10 mouse cellular contexts compared by ENCODE assay signal in the genomic region with DNA sequence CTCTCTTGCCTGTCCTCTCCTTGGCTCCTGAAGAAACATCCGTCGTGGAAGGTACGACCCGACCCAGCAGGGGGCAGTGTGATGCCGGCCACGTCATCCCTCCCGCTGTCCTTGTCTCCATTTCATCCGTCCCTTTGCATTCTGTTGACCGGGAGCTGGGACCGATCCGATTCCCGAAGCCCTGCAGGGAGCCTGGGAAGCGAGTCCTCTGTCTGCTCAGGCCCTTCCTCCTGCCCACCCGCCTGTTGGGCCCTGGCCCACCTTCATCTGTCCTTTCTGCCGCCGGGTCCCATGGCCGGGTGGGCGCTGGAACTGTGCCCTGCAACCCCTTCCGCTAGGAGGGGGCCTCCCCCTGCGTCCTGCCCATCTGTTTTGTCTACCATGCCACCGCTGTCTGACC. TPM values are rescaled to one million over a fixed set of nuclear protein-coding genes. Genes with fewer than 3 reads are reported as not detected.
DNase-seq lines count a peak whose midpoint lies in the region; ATAC-seq and TF ChIP-seq lines count a peak whose summit lies in the region.
"Had no signal": no experiment of that assay in that cellular context is flagged by ENCODE, and none has a peak within 500 bp of the region (broad histone marks: within the 10 kb centered on the region; RNA-seq: fewer than 3 reads in every experiment).

No protein-coding gene starts in this region.

- H3K9ac ChIP-seq in intestine, embryonic 16.5 days (ENCODE audit: low read depth, low read length): peak overlapping the region; percentile 60
- no peak overlapping the region for H3K9ac ChIP-seq in liver, adult 2 months (ENCODE audit: low read depth, low read length)
- H3K9ac ChIP-seq in neural tube, embryonic 13.5 days: peak overlapping the region; percentile 64

- no peaks in the 10 kb centered on the region for H3K27me3 ChIP-seq in intestine, embryonic 16.5 days (replicated peaks; ENCODE audit: control insufficient read depth, insufficient read depth, low read length)
- no peaks in the 10 kb centered on the region for H3K27me3 ChIP-seq in liver, adult 2 months (ENCODE audit: control insufficient read depth, insufficient read depth, low read length)
- H3K27me3 ChIP-seq in neural tube, embryonic 13.5 days: no peaks in the 10 kb centered on the region
- H3K27me3 ChIP-seq: Patski had no signal

- TF ChIP-seq POLR2A in cortical plate, adult 2 months (IDR thresholded peaks at IDR 0.05; ENCODE audit: extremely low read depth, insufficient read depth, low read length): no peak
- TF ChIP-seq POLR2A in liver, adult 2 months (IDR thresholded peaks at IDR 0.05; ENCODE audit: extremely low read depth, insufficient read depth, low read length): no peak

- peak in 1 of 2 experiments; percentile 75 for DNase-seq in layer of hippocampus, adult 2 months (ENCODE audit: low spot score in 2 of 2)
- no peak for DNase-seq in layer of hippocampus, postnatal 14 days (ENCODE audit: low spot score in 2 of 2)
- DNase-seq in gastrocnemius, postnatal 36 days: peak; percentile 78 to 84
- no peak for DNase-seq in liver, adult 2 months (ENCODE audit: extremely low read depth, low read depth, low spot score)
- no peak for DNase-seq in thymus, postnatal 25 days

- intact Hi-C loops in gastrocnemius, postnatal 36 days (cut with DNase I): loop anchor here (2.0 kb wide), 1 partner anchor 41 kb away; a partner anchor contains a TSS

- H3K36me3 ChIP-seq in intestine, embryonic 16.5 days (ENCODE audit: control insufficient read depth, insufficient read depth, low read length): no peaks in the 10 kb centered on the region
- no peaks in the 10 kb centered on the region for H3K36me3 ChIP-seq in liver, adult 2 months (ENCODE audit: control insufficient read depth, insufficient read depth, low read length)
- H3K36me3 ChIP-seq in neural tube, embryonic 13.5 days: peaks cover 24% of the 10 kb centered on the region

- peak; percentile 86 for TF ChIP-seq CTCF in layer of hippocampus, adult 2 months (conservative IDR thresholded peaks at IDR 0.05)
- peak; percentile 73 for TF ChIP-seq CTCF in cortical plate, adult 2 months (IDR thresholded peaks at IDR 0.05; ENCODE audit: extremely low read depth, insufficient read depth, low read length)
- peak; percentile 89 for TF ChIP-seq CTCF in liver, adult 2 months (IDR thresholded peaks at IDR 0.05; ENCODE audit: low read depth, low read length)

- H3K79me2 ChIP-seq in liver, adult 2 months (ENCODE audit: control insufficient read depth, insufficient read depth, low read length): no peaks in the 10 kb centered on the region

- H3K4me2 ChIP-seq in intestine, embryonic 16.5 days (ENCODE audit: low read depth, low read length): peak overlapping the region; percentile 52
- H3K4me2 ChIP-seq in neural tube, embryonic 13.5 days: peak overlapping the region; percentile 43

- peak overlapping the region; percentile 27; the same call in 1 of the 2 replicates for H3K4me3 ChIP-seq in layer of hippocampus, adult 2 months
- H3K4me3 ChIP-seq in cortical plate, adult 2 months (ENCODE audit: insufficient read depth, low read length): no peak overlapping the region
- H3K4me3 ChIP-seq in intestine, embryonic 16.5 days (ENCODE audit: low read length): peak overlapping the region; percentile 24; the same call in 1 of the 2 replicates
- 0 out of 2 replicates have a peak overlapping the region, but pooled peaks have one; percentile 14 for H3K4me3 ChIP-seq in liver, adult 2 months (ENCODE audit: insufficient read depth, low read depth, low read length)
- no peak overlapping the region for H3K4me3 ChIP-seq in neural tube, embryonic 13.5 days
- H3K4me3 ChIP-seq: megakaryocyte, embryonic 14.5 days had no signal

- no peaks in the 10 kb centered on the region for H3K9me3 ChIP-seq in intestine, embryonic 16.5 days (ENCODE audit: control insufficient read depth, low read length)
- no peaks in the 10 kb centered on the region for H3K9me3 ChIP-seq in neural tube, embryonic 13.5 days

- no peak for ATAC-seq in intestine, embryonic 16.5 days
- no peak for ATAC-seq in neural tube, embryonic 13.5 days (ENCODE audit: low read depth)
- ATAC-seq: Patski had no signal

- 33% methylated on average over 21 of the region's 21 CpGs for WGBS in intestine, embryonic 16.5 days
- WGBS in liver, adult 2 months: 40% methylated on average over 21 of the region's 21 CpGs
- 33% methylated on average over 21 of the region's 21 CpGs for WGBS in neural tube, embryonic 13.5 days

- H3K4me1 ChIP-seq in cortical plate, adult 2 months (ENCODE audit: control insufficient read depth, insufficient read depth, low read length): no peaks in the 10 kb centered on the region
- peaks cover 16% of the 10 kb centered on the region for H3K4me1 ChIP-seq in intestine, embryonic 16.5 days (ENCODE audit: control insufficient read depth, insufficient read depth, low read length)
- peaks cover 4% of the 10 kb centered on the region; the same call in 1 of the 2 replicates for H3K4me1 ChIP-seq in liver, adult 2 months (ENCODE audit: control insufficient read depth, insufficient read depth, low read length)
- peaks cover 45% of the 10 kb centered on the region for H3K4me1 ChIP-seq in neural tube, embryonic 13.5 days (replicated peaks)

- H3K27ac ChIP-seq in layer of hippocampus, adult 2 months: peak overlapping the region; percentile 8
- H3K27ac ChIP-seq in cortical plate, adult 2 months (ENCODE audit: insufficient read depth, low read length): no peak overlapping the region
- no peak overlapping the region for H3K27ac ChIP-seq in intestine, embryonic 16.5 days (ENCODE audit: low read length)
- H3K27ac ChIP-seq in liver, adult 2 months (replicated peaks; ENCODE audit: insufficient read depth, low read depth, low read length): no peak overlapping the region
- H3K27ac ChIP-seq in neural tube, embryonic 13.5 days (replicated peaks): 0 out of 2 replicates have a peak overlapping the region, but pooled peaks have one; percentile 3

RNA-seq across cellular contexts. Expression of a gene that starts 16.4 kb away (rescaled TPM):
- 100 to 1,000 TPM; 192 to 212 TPM for total RNA-seq in layer of hippocampus, adult 2 months (2021)
- 100 to 1,000 TPM; 186 to 207 TPM for total RNA-seq in layer of hippocampus, postnatal 14 days (2021)
- 101 and 118 TPM in 2 replicates for polyA plus RNA-seq in cortical plate, adult 2 months (2012; rRNA removed)
- total RNA-seq in gastrocnemius, postnatal 36 days (2021): under 1 TPM; 0.32 to 0.79 TPM
- polyA plus RNA-seq in intestine, embryonic 16.5 days (2015; fragmentation: Nextera tagmentation; extraction: Ambion mirVana): 2.4 and 3.1 TPM in 2 replicates
- 2.1 and 3.4 TPM in 2 replicates for total RNA-seq in liver, adult 2 months (2014; rRNA removed)
- 4.3 and 8.7 TPM in 2 replicates for polyA plus RNA-seq in liver, adult 2 months (2012; rRNA removed)
- 40.1 and 47.0 TPM in 2 replicates for polyA plus RNA-seq in neural tube, embryonic 13.5 days (2015; fragmentation: Nextera tagmentation; extraction: Ambion mirVana)

RNA-seq across cellular contexts. Expression of a gene that starts 41.9 kb away (rescaled TPM):
- 1 to 10 TPM; 4.7 TPM for total RNA-seq in layer of hippocampus, adult 2 months (2021)
- total RNA-seq in layer of hippocampus, postnatal 14 days (2021): 10 to 100 TPM; 10.3 to 12.9 TPM
- 7.6 and 8.2 TPM in 2 replicates for polyA plus RNA-seq in cortical plate, adult 2 months (2012; rRNA removed)
- total RNA-seq in gastrocnemius, postnatal 36 days (2021): 1 to 10 TPM; 4.6 to 5.8 TPM
- 24.9 and 26.2 TPM in 2 replicates for polyA plus RNA-seq in intestine, embryonic 16.5 days (2015; fragmentation: Nextera tagmentation; extraction: Ambion mirVana)
- 0.46 and 0.47 TPM in 2 replicates for total RNA-seq in liver, adult 2 months (2014; rRNA removed)
- polyA plus RNA-seq in liver, adult 2 months (2012; rRNA removed): 0.11 and 0.26 TPM in 2 replicates
- polyA plus RNA-seq in neural tube, embryonic 13.5 days (2015; fragmentation: Nextera tagmentation; extraction: Ambion mirVana): 38.2 and 40.5 TPM in 2 replicates

RNA-seq across cellular contexts. Expression of a gene that starts 58.1 kb away (rescaled TPM):
- total RNA-seq in layer of hippocampus, adult 2 months (2021): 1 to 10 TPM; 3.5 to 4.5 TPM
- 1 to 10 TPM; 5.3 to 6.5 TPM for total RNA-seq in layer of hippocampus, postnatal 14 days (2021)
- polyA plus RNA-seq in cortical plate, adult 2 months (2012; rRNA removed): 11.5 and 12.3 TPM in 2 replicates
- 1 to 10 TPM; 3.5 to 6.1 TPM for total RNA-seq in gastrocnemius, postnatal 36 days (2021)
- 0.55 and 0.62 TPM in 2 replicates for polyA plus RNA-seq in intestine, embryonic 16.5 days (2015; fragmentation: Nextera tagmentation; extraction: Ambion mirVana)
- total RNA-seq in liver, adult 2 months (2014; rRNA removed): not detected in 2 replicates
- polyA plus RNA-seq in liver, adult 2 months (2012; rRNA removed): not detected in 2 replicates
- 2.1 and 2.6 TPM in 2 replicates for polyA plus RNA-seq in neural tube, embryonic 13.5 days (2015; fragmentation: Nextera tagmentation; extraction: Ambion mirVana)
- polyA plus RNA-seq: Patski had no signal

Comparison
In these comparisons a context has a peak if more than half of its experiments do, and no peak if none do; other contexts are left out.
1. DNase-seq: peak in gastrocnemius, postnatal 36 days (2 of 2); none in layer of hippocampus, postnatal 14 days (0 of 2), liver, adult 2 months (single experiment) and thymus, postnatal 25 days (single experiment).
2. H3K27ac ChIP-seq: peak in layer of hippocampus, adult 2 months (single experiment) and neural tube, embryonic 13.5 days (single experiment); none in cortical plate, adult 2 months (single experiment), intestine, embryonic 16.5 days (single experiment) and liver, adult 2 months (single experiment).
3. H3K4me3 ChIP-seq: peak in layer of hippocampus, adult 2 months (single experiment), intestine, embryonic 16.5 days (single experiment) and liver, adult 2 months (single experiment); none in cortical plate, adult 2 months (single experiment) and neural tube, embryonic 13.5 days (single experiment).
4. RNA of a gene that starts 16.4 kb away (total RNA-seq): 192 to 212 TPM in layer of hippocampus, adult 2 months and 186 to 207 TPM in layer of hippocampus, postnatal 14 days; 2.1 to 3.4 TPM in liver, adult 2 months and 0.32 to 0.79 TPM in gastrocnemius, postnatal 36 days; every median in the first group is over 10 times any median in the second.
5. Peak in every context shown above with its lines, with median percentiles within 50 percentile points of each other: CTCF ChIP-seq.